Mouse (Mus musculus) cerebellum, postnatal 10 days (tissue): ENCODE data around the gene Oas1a.
"Not testable (repeated sequence)": the region's sequence is repeated elsewhere in the genome, so short reads cannot be mapped to it uniquely, and the experiment has no call there.

ENCODE experiments used
- DNase-seq, 2 experiments: peaks; one replicate each; pipeline ENCODE4 v3.0.0; 2021; ENCODE audit warnings: mixed read lengths in 2 of 2

Gene Oas1a

GRCm38 (mm10) chr5:120892243-120892660 lies 15.1 kb downstream of the Oas1a start:
- no peak for DNase-seq

- DNase-seq: not testable (repeated sequence)
These were observed 15.6 kb downstream of the Oas1a start for GRCm38 (mm10) chr5:120891566-120892242.

GRCm38 (mm10) chr5:120890991-120891390 lies 16.3 kb downstream of the Oas1a start:
- no peak for DNase-seq

GRCm38 (mm10) chr5:120890026-120890425 lies 17.3 kb downstream of the Oas1a start:
- DNase-seq: no peak

- DNase-seq: not testable (repeated sequence)
These were observed 19.0 kb downstream of the Oas1a start for GRCm38 (mm10) chr5:120888294-120888815.

GRCm38 (mm10) chr5:120887831-120888230 lies 19.5 kb downstream of the Oas1a start:
- no peak for DNase-seq

GRCm38 (mm10) chr5:120887413-120887812 lies 19.9 kb downstream of the Oas1a start, which contains the start of gene Oas1g:
Gene Oas1g, minus strand, starts transcription at chr5:120887613.
- not testable (repeated sequence) for DNase-seq

GRCm38 (mm10) chr5:120881681-120882080 lies 25.6 kb downstream of the Oas1a start:
- DNase-seq: not testable (repeated sequence)

- not testable (repeated sequence) for DNase-seq
These were observed 28.5 kb downstream of the Oas1a start for GRCm38 (mm10) chr5:120878803-120879202.

- not testable (repeated sequence) for DNase-seq
These were observed 29.9 kb downstream of the Oas1a start for GRCm38 (mm10) chr5:120877407-120877806.

- DNase-seq: not testable (repeated sequence)
These were observed 30.5 kb downstream of the Oas1a start for GRCm38 (mm10) chr5:120876839-120877238.

GRCm38 (mm10) chr5:120871469-120871868 lies 35.9 kb downstream of the Oas1a start:
- no peak for DNase-seq

- DNase-seq: no peak
These were observed 36.5 kb downstream of the Oas1a start for GRCm38 (mm10) chr5:120870782-120871181.

- no peak for DNase-seq
These were observed 37.2 kb downstream of the Oas1a start for GRCm38 (mm10) chr5:120870081-120870480.

GRCm38 (mm10) chr5:120869436-120870015 lies 37.8 kb downstream of the Oas1a start:
- no peak for DNase-seq

GRCm38 (mm10) chr5:120865336-120865860 lies 41.9 kb downstream of the Oas1a start:
- DNase-seq: peak; percentile 33 to 53

GRCm38 (mm10) chr5:120861121-120861520 lies 46.2 kb downstream of the Oas1a start, which contains the start of gene Oas1h:
Gene Oas1h, plus strand, starts transcription at chr5:120861421.
- DNase-seq: no peak

GRCm38 (mm10) chr5:120859241-120859640 lies 48.1 kb downstream of the Oas1a start:
- DNase-seq: peak; percentile 51 to 66

GRCm38 (mm10) chr5:120849601-120850136 lies 57.7 kb downstream of the Oas1a start:
- DNase-seq: peak; percentile 70 to 75

GRCm38 (mm10) chr5:120847067-120847466 lies 60.3 kb downstream of the Oas1a start, which contains the start of gene Oas1f:
Gene Oas1f, plus strand, starts transcription at chr5:120847367.
- DNase-seq: no peak
